Mouse (Mus musculus) spleen, adult 18-20 months (tissue): ENCODE data around the gene Gm21789.
"Not testable (repeated sequence)": the region's sequence is repeated elsewhere in the genome, so short reads cannot be mapped to it uniquely, and the experiment has no call there.

Experiments used
- DNase-seq, 2 experiments: peaks; one replicate each; pipeline ENCODE4 v3.0.0; 2022; ENCODE audit warnings: mixed read lengths in 2 of 2

Gm21789 gene

GRCm38 (mm10) chrX:32941468-32941867, at the start of gene Gm21789:
Gene Gm21789, plus strand, starts transcription at chrX:32941768.
- not testable (repeated sequence) for DNase-seq

- DNase-seq, result not testable (repeated sequence)
Measured at GRCm38 (mm10) chrX:32894325-32894724, 47.2 kb upstream of the Gm21789 start, which contains the start of gene Btbd35f30. Gene Btbd35f30, plus strand, starts transcription at chrX:32894625.

- DNase-seq, result not testable (repeated sequence)
Measured at GRCm38 (mm10) chrX:32973597-32973996, 32.0 kb downstream of the Gm21789 start, which contains the start of gene Btbd35f5. Gene Btbd35f5, plus strand, starts transcription at chrX:32973897.
